Mouse (Mus musculus): ENCODE measurements around the gene Cnih1. TPM values are rescaled to one million over a fixed set of nuclear protein-coding genes. Genes with fewer than 3 reads are reported as not detected.
"Not testable (repeated sequence)": the region's sequence is repeated elsewhere in the genome, so short reads cannot be mapped to it uniquely, and the experiment has no call there.

Cnih1 gene
- total and polyA plus RNA-seq, 3 experiments: 51.9 to 216 (median 55.0) TPM

- TF ChIP-seq GATA2 (IDR thresholded peaks at IDR 0.05; ENCODE audit: borderline replicate concordance, low read depth, low read length) (no peak), GATA1 (IDR thresholded peaks at IDR 0.05; ENCODE audit: borderline replicate concordance, low read length) (no peak), CTCF (IDR thresholded peaks at IDR 0.05; ENCODE audit: low read depth, low read length) (no peak)
- ATAC-seq (ENCODE audit: extremely low read depth, insufficient number of reproducible peaks, low FRiP score, poor library complexity, severe bottlenecking) (peak; percentile 76), DNase-seq (ENCODE audit: low spot score) (peak; percentile 82)
- Histone ChIP-seq H3K9me3 (replicated peaks) (no peaks in the 10 kb centered on the region), H3K4me1 (ENCODE audit: insufficient read depth, low read depth, low read length) (peaks cover 30% of the 10 kb centered on the region), H3K4me3 (ENCODE audit: low read depth, low read length) (peak within 1 kb of the TSS; percentile 97), H3K36me3 (replicated peaks) (peaks cover 19% of the 10 kb centered on the region), H3K27me3 (ENCODE audit: insufficient read depth, low read length) (no peaks in the 10 kb centered on the region)
These were observed 33.9 kb upstream of the Cnih1 start, which contains the start of gene Gmfb for GRCm38 (mm10) chr14:46821873-46822716. Gmfb (minus strand) TSS chr14:46822242.

- peaks cover 27% of the 10 kb centered on the region for H3K36me3 ChIP-seq (replicated peaks)
- H3K27me3 ChIP-seq (ENCODE audit: insufficient read depth, low read length): no peaks in the 10 kb centered on the region
- ATAC-seq (ENCODE audit: extremely low read depth, insufficient number of reproducible peaks, low FRiP score, poor library complexity, severe bottlenecking): no peak
- peak; percentile 47 for DNase-seq (ENCODE audit: low spot score)
- H3K9me3 ChIP-seq (replicated peaks): no peaks in the 10 kb centered on the region
- H3K4me1 ChIP-seq (ENCODE audit: insufficient read depth, low read depth, low read length): peaks cover 37% of the 10 kb centered on the region
- H3K4me3 ChIP-seq (ENCODE audit: low read depth, low read length): peak overlapping the region; percentile 97
- TF ChIP-seq TAL1 (conservative IDR thresholded peaks at IDR 0.05; ENCODE audit: low read depth, low read length): no peak
- no peak for TF ChIP-seq GATA2 (IDR thresholded peaks at IDR 0.05; ENCODE audit: borderline replicate concordance, low read depth, low read length)
- no peak for TF ChIP-seq POLR2AphosphoS5 (IDR thresholded peaks at IDR 0.05; ENCODE audit: insufficient replicate concordance, low read depth, low read length)
- TF ChIP-seq CTCF (IDR thresholded peaks at IDR 0.05; ENCODE audit: low read depth, low read length): no peak
- TF ChIP-seq GATA1 (IDR thresholded peaks at IDR 0.05; ENCODE audit: borderline replicate concordance, low read length): no peak
These were observed 33.2 kb upstream of the Cnih1 start for GRCm38 (mm10) chr14:46821271-46821872.

DNA sequence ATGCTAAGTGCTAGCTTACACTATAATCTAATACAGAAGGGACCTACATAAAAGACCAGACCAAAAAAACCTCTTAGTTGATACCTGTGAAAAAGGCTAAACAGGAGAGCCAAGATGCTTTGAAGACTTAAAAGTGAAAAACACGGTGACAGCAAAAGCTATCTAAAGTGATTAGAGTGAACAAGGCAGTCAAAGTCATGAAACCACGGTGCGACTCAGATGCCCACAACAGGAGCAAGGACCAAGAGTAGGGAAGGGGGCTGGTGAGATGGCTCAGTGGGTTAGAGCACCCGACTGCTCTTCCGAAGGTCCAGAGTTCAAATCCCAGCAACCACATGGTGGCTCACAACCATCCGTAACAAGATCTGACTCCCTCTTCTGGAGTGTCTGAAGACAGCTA, 31.8 kb upstream of the Cnih1 start:
- DNase-seq (ENCODE audit: low spot score); H3K4me3 ChIP-seq (ENCODE audit: low read depth, low read length); H3K27me3 ChIP-seq (ENCODE audit: insufficient read depth, low read length); H3K9me3 ChIP-seq (replicated peaks); ATAC-seq (ENCODE audit: extremely low read depth, insufficient number of reproducible peaks, low FRiP score, poor library complexity, severe bottlenecking): not testable (repeated sequence)
- Histone ChIP-seq H3K36me3 (replicated peaks) (peaks cover 37% of the 10 kb centered on the region), H3K4me1 (ENCODE audit: insufficient read depth, low read depth, low read length) (peaks cover 49% of the 10 kb centered on the region)

- no peaks in the 10 kb centered on the region for H3K27me3 ChIP-seq (ENCODE audit: insufficient read depth, low read length)
- no peak for DNase-seq (ENCODE audit: low spot score)
- peaks cover 47% of the 10 kb centered on the region for H3K36me3 ChIP-seq (replicated peaks)
- no peak for TF ChIP-seq POLR2AphosphoS5 (IDR thresholded peaks at IDR 0.05; ENCODE audit: insufficient replicate concordance, low read depth, low read length)
- no peak for TF ChIP-seq GATA1 (IDR thresholded peaks at IDR 0.05; ENCODE audit: borderline replicate concordance, low read length)
- no peak for TF ChIP-seq TAL1 (conservative IDR thresholded peaks at IDR 0.05; ENCODE audit: low read depth, low read length)
- TF ChIP-seq GATA2 (IDR thresholded peaks at IDR 0.05; ENCODE audit: borderline replicate concordance, low read depth, low read length): no peak
- TF ChIP-seq CTCF (IDR thresholded peaks at IDR 0.05; ENCODE audit: low read depth, low read length): no peak
- no peaks in the 10 kb centered on the region for H3K9me3 ChIP-seq (replicated peaks)
- H3K4me3 ChIP-seq (ENCODE audit: low read depth, low read length): no peak overlapping the region
- peaks cover 49% of the 10 kb centered on the region for H3K4me1 ChIP-seq (ENCODE audit: insufficient read depth, low read depth, low read length)
- ATAC-seq (ENCODE audit: extremely low read depth, insufficient number of reproducible peaks, low FRiP score, poor library complexity, severe bottlenecking): no peak
These were observed 30.5 kb upstream of the Cnih1 start for GRCm38 (mm10) chr14:46818743-46819142.

- Histone ChIP-seq H3K4me1 (ENCODE audit: insufficient read depth, low read depth, low read length) (peaks cover 51% of the 10 kb centered on the region), H3K27me3 (ENCODE audit: insufficient read depth, low read length) (no peaks in the 10 kb centered on the region), H3K9me3 (replicated peaks) (no peaks in the 10 kb centered on the region), H3K4me3 (ENCODE audit: low read depth, low read length) (no peak overlapping the region), H3K36me3 (replicated peaks) (peaks cover 63% of the 10 kb centered on the region)
- ATAC-seq (ENCODE audit: extremely low read depth, insufficient number of reproducible peaks, low FRiP score, poor library complexity, severe bottlenecking) (no peak), DNase-seq (ENCODE audit: low spot score) (no peak)
- TF ChIP-seq TAL1 (conservative IDR thresholded peaks at IDR 0.05; ENCODE audit: low read depth, low read length): no peak
- TF ChIP-seq GATA2 (IDR thresholded peaks at IDR 0.05; ENCODE audit: borderline replicate concordance, low read depth, low read length): no peak
- TF ChIP-seq POLR2AphosphoS5 (IDR thresholded peaks at IDR 0.05; ENCODE audit: insufficient replicate concordance, low read depth, low read length): no peak
- no peak for TF ChIP-seq CTCF (IDR thresholded peaks at IDR 0.05; ENCODE audit: low read depth, low read length)
- TF ChIP-seq GATA1 (IDR thresholded peaks at IDR 0.05; ENCODE audit: borderline replicate concordance, low read length): no peak
These were observed 28.9 kb upstream of the Cnih1 start for GRCm38 (mm10) chr14:46816916-46817622.

- peak; percentile 26 for DNase-seq (ENCODE audit: low spot score)
- peaks cover 75% of the 10 kb centered on the region for H3K36me3 ChIP-seq (replicated peaks)
These were observed 27.4 kb upstream of the Cnih1 start for GRCm38 (mm10) chr14:46815640-46816039.

More at GRCm38 (mm10) chr14:46815640-46816039, 27.4 kb upstream of the Cnih1 start:
- Histone ChIP-seq H3K27me3 (ENCODE audit: insufficient read depth, low read length) (no peaks in the 10 kb centered on the region), H3K4me3 (ENCODE audit: low read depth, low read length) (no peak overlapping the region), H3K9me3 (replicated peaks) (no peaks in the 10 kb centered on the region), H3K4me1 (ENCODE audit: insufficient read depth, low read depth, low read length) (peaks cover 47% of the 10 kb centered on the region)
- ATAC-seq (ENCODE audit: extremely low read depth, insufficient number of reproducible peaks, low FRiP score, poor library complexity, severe bottlenecking): peak; percentile 88
- TF ChIP-seq GATA2 (IDR thresholded peaks at IDR 0.05; ENCODE audit: borderline replicate concordance, low read depth, low read length): no peak
- TF ChIP-seq TAL1 (conservative IDR thresholded peaks at IDR 0.05; ENCODE audit: low read depth, low read length): no peak
- no peak for TF ChIP-seq POLR2AphosphoS5 (IDR thresholded peaks at IDR 0.05; ENCODE audit: insufficient replicate concordance, low read depth, low read length)
- TF ChIP-seq CTCF (IDR thresholded peaks at IDR 0.05; ENCODE audit: low read depth, low read length): no peak
- no peak for TF ChIP-seq GATA1 (IDR thresholded peaks at IDR 0.05; ENCODE audit: borderline replicate concordance, low read length)

Data from G1E (cell line).